ENCODE assay signal across 14 mouse cellular contexts in genomic region chr3:29890764-29891163, GRCm38 (mm10).
DNase-seq lines count a peak whose midpoint lies in the region; ATAC-seq and TF ChIP-seq lines count a peak whose summit lies in the region.
"Had no signal": no experiment of that assay in that cellular context is flagged by ENCODE, and none has a peak within 500 bp of the region (broad histone marks: within the 10 kb centered on the region; RNA-seq: fewer than 3 reads in every experiment).

No protein-coding gene starts in this region.

- H3K27me3 ChIP-seq in forebrain, postnatal 0 days (ENCODE audit: insufficient read depth, low read length) = no peaks in the 10 kb centered on the region
- no peaks in the 10 kb centered on the region for H3K27me3 ChIP-seq in forebrain, embryonic 13.5 days
- H3K27me3 ChIP-seq: midbrain, embryonic 13.5 days; neural tube, embryonic 12.5 days had no signal

- 85% methylated on average over 4 of the region's 4 CpGs for WGBS in forebrain, postnatal 0 days
- WGBS in forebrain, embryonic 13.5 days = 85% methylated on average over 4 of the region's 4 CpGs

- ATAC-seq in forebrain, postnatal 0 days = no peak
- ATAC-seq in forebrain, embryonic 13.5 days = no peak
- no peak for ATAC-seq in cerebellum, adult (ENCODE audit: insufficient number of reproducible peaks, low FRiP score, low TSS enrichment)
- ATAC-seq: midbrain, embryonic 13.5 days had no signal

- intact Hi-C loops in left cerebral cortex, adult 2 months (cut with DNase I) = no loop called here
- intact Hi-C loops in left cerebral cortex, postnatal 14 days (cut with DNase I) = no loop called here

- H3K9me3 ChIP-seq in forebrain, postnatal 0 days (ENCODE audit: low read length) = no peaks in the 10 kb centered on the region
- no peaks in the 10 kb centered on the region for H3K9me3 ChIP-seq in forebrain, embryonic 13.5 days (replicated peaks)
- H3K9me3 ChIP-seq: midbrain, embryonic 13.5 days; neural tube, embryonic 12.5 days had no signal

- no peak overlapping the region for H3K27ac ChIP-seq in forebrain, postnatal 0 days (ENCODE audit: low read depth, low read length)
- no peak overlapping the region for H3K27ac ChIP-seq in forebrain, embryonic 13.5 days
- no peak overlapping the region for H3K27ac ChIP-seq in left cerebral cortex, adult 2 months
- H3K27ac ChIP-seq: midbrain, embryonic 13.5 days; neural tube, embryonic 12.5 days had no signal

- no peaks in the 10 kb centered on the region for H3K4me1 ChIP-seq in forebrain, postnatal 0 days (ENCODE audit: insufficient read depth)
- H3K4me1 ChIP-seq in forebrain, embryonic 13.5 days = no peaks in the 10 kb centered on the region
- H3K4me1 ChIP-seq: midbrain, embryonic 13.5 days; neural tube, embryonic 12.5 days had no signal

- TF ChIP-seq CTCF in forebrain, postnatal 0 days (IDR thresholded peaks at IDR 0.05; ENCODE audit: low read depth) = peak; percentile 31; the same call in 1 of the 2 replicates
- TF ChIP-seq CTCF in left cerebral cortex, adult 2 months (IDR thresholded peaks at IDR 0.05) = peak; percentile 31

- H3K36me3 ChIP-seq in forebrain, postnatal 0 days (ENCODE audit: insufficient read depth) = no peaks in the 10 kb centered on the region
- no peaks in the 10 kb centered on the region for H3K36me3 ChIP-seq in forebrain, embryonic 13.5 days (ENCODE audit: poor library complexity, severe bottlenecking)
- H3K36me3 ChIP-seq: midbrain, embryonic 13.5 days; neural tube, embryonic 12.5 days had no signal

- no peak for DNase-seq in forebrain, postnatal 0 days
- DNase-seq in left cerebral cortex, adult 2 months (ENCODE audit: extremely low spot score in 1 of 2, low spot score in 2 of 2) = no peak
- no peak for DNase-seq in left cerebral cortex, postnatal 14 days (ENCODE audit: low spot score in 2 of 2)
- DNase-seq in 3T3-L1 (ENCODE audit: low read depth, low spot score) = peak; percentile 84
- peak; percentile 61 for DNase-seq in fibroblast of lung, adult 2 months (ENCODE audit: low read depth)
- no peak for DNase-seq in layer of hippocampus, postnatal 25 days (ENCODE audit: extremely low spot score in 1 of 2, low spot score in 1 of 2)
- DNase-seq: adrenal gland, postnatal 36 days; cerebellum, postnatal 36 days; right cerebral cortex, postnatal 4 days; thymus, postnatal 25 days had no signal

- H3K9ac ChIP-seq in forebrain, postnatal 0 days = no peak overlapping the region
- H3K9ac ChIP-seq in forebrain, embryonic 13.5 days = no peak overlapping the region
- H3K9ac ChIP-seq: midbrain, embryonic 13.5 days; neural tube, embryonic 12.5 days had no signal

- no peak overlapping the region for H3K4me3 ChIP-seq in forebrain, postnatal 0 days (ENCODE audit: low read depth, low read length)
- no peak overlapping the region for H3K4me3 ChIP-seq in forebrain, embryonic 13.5 days
- H3K4me3 ChIP-seq in left cerebral cortex, adult 2 months = no peak overlapping the region
- H3K4me3 ChIP-seq: midbrain, embryonic 13.5 days; neural tube, embryonic 12.5 days had no signal

- no peak overlapping the region for H3K4me2 ChIP-seq in forebrain, postnatal 0 days (ENCODE audit: low read depth)
- no peak overlapping the region for H3K4me2 ChIP-seq in forebrain, embryonic 13.5 days
- H3K4me2 ChIP-seq: midbrain, embryonic 13.5 days; neural tube, embryonic 12.5 days had no signal

Comparison
In these comparisons a context has a peak if more than half of its experiments do, and no peak if none do; other contexts are left out.
1. DNase-seq: peak in 3T3-L1 (single experiment) and fibroblast of lung, adult 2 months (single experiment); none in forebrain, postnatal 0 days (single experiment), left cerebral cortex, adult 2 months (0 of 2), left cerebral cortex, postnatal 14 days (0 of 2) and layer of hippocampus, postnatal 25 days (0 of 2).